Mouse (Mus musculus) megakaryocyte, embryonic 14.5 days (primary cell): ENCODE measurements around the gene She.

Source experiments
- FLI1 ChIP-seq: IDR thresholded peaks from 2 replicates; pipeline ENCODE4 v1.6.1; 2012; ENCODE audit warnings: low read length, inconsistent platforms, mixed read lengths
- GATA1 ChIP-seq: IDR thresholded peaks from 3 replicates; pipeline ENCODE4 v1.6.1; 2012; ENCODE audit warnings: mixed read lengths, low read length, inconsistent platforms, borderline replicate concordance

DNA sequence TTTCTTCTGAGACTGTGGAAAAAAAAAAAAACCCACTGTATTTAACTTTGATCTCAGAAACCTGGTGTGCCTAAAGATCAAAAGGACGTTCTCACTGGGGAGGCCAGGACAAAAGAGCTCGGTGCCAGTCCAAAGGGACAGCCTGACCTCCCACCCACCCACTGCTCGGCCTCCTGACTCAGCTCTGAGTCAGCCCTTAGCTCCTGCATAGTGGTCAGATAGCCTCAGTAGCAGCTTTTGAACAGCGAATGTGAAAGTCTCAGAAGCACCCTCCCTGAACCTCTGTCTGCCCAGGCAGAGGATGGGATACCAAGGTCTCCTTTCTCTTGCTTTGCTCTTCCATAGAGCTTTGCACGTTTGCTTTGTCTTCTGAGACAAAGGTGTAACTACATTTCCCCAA, 65.4 kb downstream of the She start:
- no peak for TF ChIP-seq GATA1
- no peak for TF ChIP-seq FLI1
